Mouse (Mus musculus): Measurements from ENCODE around the gene Cmtm4. TPM values are rescaled to one million over a fixed set of nuclear protein-coding genes. Genes with fewer than 3 reads are reported as not detected.

Cmtm4 gene
- polyA plus RNA-seq, 1 experiment from 2014 or later: 2.2 TPM

DNA sequence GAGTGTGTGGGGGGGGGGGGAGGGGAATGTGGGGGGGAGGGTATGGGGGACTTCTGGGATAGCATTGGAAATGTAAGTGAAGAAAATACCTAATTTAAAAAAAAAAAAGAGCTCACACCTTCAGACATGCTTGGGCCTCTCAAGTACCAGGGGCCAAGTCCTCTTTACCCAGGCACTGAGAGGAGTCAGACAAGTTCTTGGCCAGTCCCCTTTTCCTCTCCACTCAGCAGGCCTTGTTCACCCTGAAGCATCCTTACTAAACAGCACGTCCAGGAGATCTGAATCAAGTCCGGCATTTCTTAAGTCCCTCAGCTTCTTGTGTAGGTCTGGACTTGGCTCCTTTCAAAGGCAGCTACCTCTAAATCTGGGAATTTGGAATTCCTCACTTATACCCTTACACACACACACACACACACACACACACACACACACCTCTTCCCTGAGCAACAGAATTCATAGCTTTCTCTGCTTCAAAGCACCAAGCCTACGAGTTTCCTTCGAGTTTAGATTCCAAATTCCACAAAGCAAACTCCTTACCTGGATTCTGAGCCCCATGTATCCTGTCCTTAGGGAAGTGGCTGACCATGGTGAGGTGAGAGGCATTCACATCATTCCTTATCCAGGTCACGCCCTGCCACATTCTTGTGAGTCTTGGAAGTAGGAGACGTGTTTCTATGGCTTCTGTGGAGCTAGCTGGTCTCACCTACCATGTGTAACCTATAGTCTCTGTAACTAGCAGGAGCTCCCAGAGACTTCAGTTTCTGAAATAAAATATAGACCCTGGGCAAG, 10.9 kb upstream of the Cmtm4 start:
- 81% methylated on average over 6 of the region's 6 CpGs for whole genome bisulfite sequencing
- no peak for DNase-seq (ENCODE audit: low spot score)
- Histone ChIP-seq H3K4me3 (no peak overlapping the region), H3K9me3 (no peaks in the 10 kb centered on the region), H3K27me3 (replicated peaks; ENCODE audit: low read depth, poor library complexity, severe bottlenecking) (no peaks in the 10 kb centered on the region), H3K36me3 (replicated peaks) (no peaks in the 10 kb centered on the region), H3K4me1 (no peaks in the 10 kb centered on the region), H3K27ac (replicated peaks) (no peak overlapping the region)

DNA sequence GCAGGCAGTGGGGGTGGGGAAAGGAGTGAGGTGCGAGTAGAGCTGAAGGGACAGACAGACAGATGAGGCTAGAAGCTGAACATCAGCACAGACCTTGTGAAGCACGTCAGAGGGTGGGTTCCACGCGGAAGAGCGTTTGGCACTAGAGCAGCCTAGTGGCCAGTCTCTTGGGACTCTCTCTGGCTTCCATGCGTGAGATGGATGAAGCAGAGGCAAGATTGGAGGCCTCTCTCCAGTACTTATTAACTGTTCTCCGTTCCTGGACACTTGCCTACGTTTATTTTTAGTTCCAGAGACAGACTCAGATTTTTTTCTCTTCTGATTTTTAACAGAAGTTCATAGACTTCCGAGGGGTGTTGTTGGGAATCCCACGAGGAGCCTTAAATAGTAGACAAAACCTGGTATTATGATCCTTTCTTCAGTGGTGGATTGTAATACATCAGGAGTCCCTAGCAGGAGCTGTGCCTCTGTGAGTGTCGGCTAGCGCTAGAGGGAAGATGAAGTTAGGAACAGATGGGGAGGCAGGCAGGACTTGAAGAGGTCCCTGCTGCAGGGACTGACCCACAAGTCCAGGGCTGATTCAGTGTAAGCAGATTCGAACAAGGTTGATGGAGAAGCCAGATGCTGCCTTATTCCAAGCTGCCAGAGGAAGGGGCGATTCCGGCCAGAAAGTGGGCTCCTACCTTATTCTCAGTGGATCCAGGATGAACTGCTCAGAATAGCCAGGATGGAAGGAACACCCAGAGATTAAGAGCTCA, 10.0 kb upstream of the Cmtm4 start:
- Histone ChIP-seq H3K36me3 (replicated peaks) (no peaks in the 10 kb centered on the region), H3K4me3 (no peak overlapping the region), H3K27ac (replicated peaks) (no peak overlapping the region), H3K9me3 (no peaks in the 10 kb centered on the region), H3K4me1 (no peaks in the 10 kb centered on the region), H3K27me3 (replicated peaks; ENCODE audit: low read depth, poor library complexity, severe bottlenecking) (no peaks in the 10 kb centered on the region)
- DNase-seq (ENCODE audit: low spot score): no peak
- WGBS: 79% methylated on average over 15 of the region's 15 CpGs

DNA sequence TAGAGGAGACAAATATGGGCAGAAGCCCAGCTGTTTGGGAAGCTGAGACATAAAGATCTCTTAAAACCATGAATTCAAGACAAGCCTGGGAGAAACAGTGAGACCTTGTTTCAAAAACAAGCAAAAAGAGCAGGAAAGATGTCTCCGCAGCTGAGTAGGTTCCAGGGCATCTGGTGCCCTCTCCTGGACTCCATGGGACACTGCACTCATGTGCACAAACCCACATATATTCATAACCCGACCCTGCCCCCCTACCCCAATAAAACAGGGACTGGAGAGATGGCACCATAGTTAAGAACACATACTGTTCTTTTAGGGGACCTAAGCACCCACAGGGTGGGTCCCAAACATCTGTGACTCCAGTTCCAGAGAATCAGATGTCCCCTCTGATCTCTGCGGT, 8.0 kb upstream of the Cmtm4 start:
- Histone ChIP-seq H3K4me3 (no peak overlapping the region), H3K36me3 (replicated peaks) (no peaks in the 10 kb centered on the region), H3K27me3 (replicated peaks; ENCODE audit: low read depth, poor library complexity, severe bottlenecking) (no peaks in the 10 kb centered on the region), H3K9me3 (no peaks in the 10 kb centered on the region), H3K27ac (replicated peaks) (no peak overlapping the region), H3K4me1 (no peaks in the 10 kb centered on the region)
- 73% methylated on average over 3 of the region's 3 CpGs for WGBS
- no peak for DNase-seq (ENCODE audit: low spot score)

DNA sequence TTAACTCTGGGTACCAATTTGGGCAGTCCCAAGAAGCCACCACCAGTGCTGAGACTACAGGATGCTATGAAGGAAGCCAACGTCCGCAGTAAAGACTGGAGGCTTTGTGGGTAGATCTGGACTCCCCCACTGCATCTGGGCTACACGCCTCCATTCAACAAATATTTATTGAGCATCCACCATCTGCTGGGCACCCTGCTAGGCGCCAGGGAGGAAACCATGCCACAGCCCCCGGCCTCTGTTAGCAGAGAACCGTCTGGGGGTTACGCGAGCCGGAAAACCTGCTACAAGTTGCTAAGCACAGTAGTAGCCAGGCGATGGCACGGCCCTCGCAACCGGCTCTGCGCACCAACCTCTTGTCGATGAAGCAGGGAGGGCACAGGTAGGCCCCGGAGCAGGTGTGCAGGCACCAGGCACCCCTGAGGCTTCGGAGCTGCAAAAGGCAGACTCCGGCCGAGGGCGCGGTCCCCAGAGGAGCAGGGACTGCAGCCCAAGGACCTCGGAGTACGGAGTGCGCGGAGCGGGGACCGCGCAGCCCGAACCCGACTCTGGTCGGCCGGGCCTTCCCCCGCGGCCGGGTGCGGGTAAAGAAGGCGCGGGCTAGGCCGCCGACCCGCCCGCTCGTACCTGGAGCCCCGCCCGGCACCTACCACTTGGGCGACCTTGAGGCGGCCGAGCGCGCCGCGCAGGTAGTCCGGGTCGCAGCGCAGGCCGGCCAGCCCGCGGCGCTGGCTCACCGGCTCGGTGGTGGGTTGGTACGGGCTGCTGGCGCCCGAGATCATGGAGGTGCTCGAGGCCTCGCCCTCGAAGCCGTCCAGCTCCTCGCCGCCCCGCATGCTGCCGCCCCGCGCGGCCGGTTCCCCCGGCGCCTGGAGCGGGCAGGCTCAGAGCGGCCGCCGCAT, 555 bp downstream of the Cmtm4 start:
- peak; percentile 61 for DNase-seq (ENCODE audit: low spot score)
- H3K9me3 ChIP-seq: no peaks in the 10 kb centered on the region
- peaks cover 26% of the 10 kb centered on the region for H3K4me1 ChIP-seq
- H3K27me3 ChIP-seq (replicated peaks; ENCODE audit: low read depth, poor library complexity, severe bottlenecking): no peaks in the 10 kb centered on the region
- peak overlapping the region; percentile 88 for H3K27ac ChIP-seq (replicated peaks)
- H3K36me3 ChIP-seq (replicated peaks): peaks cover 7% of the 10 kb centered on the region; the same call in 1 of the 2 replicates
- under 1% methylated on average over 82 of the region's 82 CpGs for WGBS
- H3K4me3 ChIP-seq: peak overlapping the region; percentile 85

DNA sequence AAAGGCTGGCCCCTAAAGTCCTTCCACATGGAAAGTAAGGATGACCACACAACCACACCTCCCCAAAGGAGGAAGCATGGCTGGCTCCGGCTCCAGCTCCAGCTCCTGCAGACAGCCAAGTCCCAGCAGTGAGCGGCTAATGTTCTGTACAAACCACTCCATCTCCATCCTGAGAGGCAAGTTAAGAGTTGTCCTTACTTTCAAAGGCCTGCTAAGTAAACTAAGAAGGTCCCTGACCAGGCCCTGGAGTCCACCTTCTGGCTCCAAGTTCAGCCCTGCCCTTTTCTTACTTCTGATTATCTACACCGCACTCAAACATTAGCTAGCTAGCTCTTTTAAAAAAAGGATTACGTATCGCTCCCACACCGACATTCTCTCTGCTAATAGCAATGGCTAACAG, 1.8 kb downstream of the Cmtm4 start:
- WGBS: 92% methylated on average over 6 of the region's 6 CpGs
- H3K4me3 ChIP-seq: peak overlapping the region; percentile 85; the same call in 1 of the 2 replicates
- no peaks in the 10 kb centered on the region for H3K27me3 ChIP-seq (replicated peaks; ENCODE audit: low read depth, poor library complexity, severe bottlenecking)
- H3K9me3 ChIP-seq: no peaks in the 10 kb centered on the region
- H3K4me1 ChIP-seq: peaks cover 26% of the 10 kb centered on the region
- no peak overlapping the region for H3K27ac ChIP-seq (replicated peaks)
- no peak for DNase-seq (ENCODE audit: low spot score)
- H3K36me3 ChIP-seq (replicated peaks): peaks cover 7% of the 10 kb centered on the region; the same call in 1 of the 2 replicates

DNA sequence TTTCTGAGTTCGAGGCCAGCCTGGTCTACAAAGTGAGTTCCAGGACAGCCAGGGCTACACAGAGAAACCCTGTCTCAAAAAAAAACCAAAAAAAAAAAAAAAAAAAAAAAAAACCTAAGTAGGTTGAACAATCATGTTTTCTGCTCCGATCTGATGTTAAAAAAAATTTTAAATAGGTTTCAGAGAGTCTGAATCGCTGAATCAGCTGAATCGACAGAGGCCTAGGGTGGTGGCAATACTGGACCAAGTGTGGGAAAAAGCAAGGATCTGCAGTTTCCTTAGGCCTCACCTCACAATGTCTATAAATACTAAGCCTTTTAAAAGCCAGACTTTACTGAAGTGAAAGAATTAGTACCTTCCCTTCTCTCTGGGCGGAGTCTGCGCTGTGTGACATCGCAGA, 2.5 kb downstream of the Cmtm4 start:
- Histone ChIP-seq H3K27ac (replicated peaks) (no peak overlapping the region), H3K4me1 (peaks cover 26% of the 10 kb centered on the region), H3K4me3 (no peak overlapping the region), H3K9me3 (no peaks in the 10 kb centered on the region), H3K36me3 (replicated peaks) (peaks cover 7% of the 10 kb centered on the region; the same call in 1 of the 2 replicates), H3K27me3 (replicated peaks; ENCODE audit: low read depth, poor library complexity, severe bottlenecking) (no peaks in the 10 kb centered on the region)
- WGBS: 95% methylated on average over 7 of the region's 7 CpGs
- no peak for DNase-seq (ENCODE audit: low spot score)

DNA sequence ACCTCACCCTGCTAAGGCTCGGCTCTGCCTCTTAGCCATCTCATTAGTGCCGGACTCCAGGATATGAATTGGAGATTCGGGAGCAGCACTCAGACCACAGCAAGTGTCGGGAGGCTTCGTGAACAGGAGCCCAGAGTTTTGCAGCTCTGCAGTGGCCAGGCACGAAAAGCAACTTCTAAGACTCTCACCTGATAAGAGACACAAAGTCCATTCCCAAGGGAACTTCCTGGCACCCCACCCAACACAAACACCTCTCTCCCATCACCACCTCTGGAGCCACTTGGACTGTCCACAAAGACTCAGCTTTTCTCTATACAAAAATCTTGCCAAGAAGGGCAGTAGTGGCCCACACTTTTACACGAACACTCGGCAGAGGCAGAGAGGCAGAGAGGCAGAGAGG, 5.4 kb downstream of the Cmtm4 start:
- Histone ChIP-seq H3K27ac (replicated peaks) (no peak overlapping the region), H3K36me3 (replicated peaks) (peaks cover 7% of the 10 kb centered on the region; the same call in 1 of the 2 replicates), H3K27me3 (replicated peaks; ENCODE audit: low read depth, poor library complexity, severe bottlenecking) (no peaks in the 10 kb centered on the region), H3K4me1 (peaks cover 48% of the 10 kb centered on the region), H3K9me3 (no peaks in the 10 kb centered on the region), H3K4me3 (no peak overlapping the region)
- no peak for DNase-seq (ENCODE audit: low spot score)
- WGBS: 89% methylated on average over 8 of the region's 8 CpGs

DNA sequence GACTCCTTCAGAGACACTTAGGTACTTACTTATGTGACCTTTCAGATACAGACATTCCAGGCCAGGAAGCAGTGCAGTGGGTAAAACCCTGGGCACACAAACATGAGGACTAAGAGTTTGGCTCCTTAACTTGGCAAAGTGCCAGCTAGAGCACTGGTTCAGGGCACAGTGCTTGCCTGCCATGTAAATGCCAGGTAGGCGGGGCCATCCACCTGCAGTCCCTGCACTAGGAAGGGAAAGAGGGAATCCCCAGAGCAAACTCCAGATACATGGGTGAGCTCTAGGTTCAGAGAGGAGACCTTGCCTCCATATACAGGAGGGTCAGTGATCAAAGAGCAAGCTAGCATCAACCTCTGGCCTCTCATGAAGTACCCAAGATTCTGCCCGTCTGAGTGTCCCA, 7.6 kb downstream of the Cmtm4 start:
- Histone ChIP-seq H3K4me3 (no peak overlapping the region), H3K4me1 (peaks cover 38% of the 10 kb centered on the region), H3K27ac (replicated peaks) (no peak overlapping the region), H3K27me3 (replicated peaks; ENCODE audit: low read depth, poor library complexity, severe bottlenecking) (no peaks in the 10 kb centered on the region), H3K36me3 (replicated peaks) (peaks cover 7% of the 10 kb centered on the region; the same call in 1 of the 2 replicates), H3K9me3 (no peaks in the 10 kb centered on the region)
- no peak for DNase-seq (ENCODE audit: low spot score)
- WGBS: 86% methylated on average over 2 of the region's 2 CpGs

DNA sequence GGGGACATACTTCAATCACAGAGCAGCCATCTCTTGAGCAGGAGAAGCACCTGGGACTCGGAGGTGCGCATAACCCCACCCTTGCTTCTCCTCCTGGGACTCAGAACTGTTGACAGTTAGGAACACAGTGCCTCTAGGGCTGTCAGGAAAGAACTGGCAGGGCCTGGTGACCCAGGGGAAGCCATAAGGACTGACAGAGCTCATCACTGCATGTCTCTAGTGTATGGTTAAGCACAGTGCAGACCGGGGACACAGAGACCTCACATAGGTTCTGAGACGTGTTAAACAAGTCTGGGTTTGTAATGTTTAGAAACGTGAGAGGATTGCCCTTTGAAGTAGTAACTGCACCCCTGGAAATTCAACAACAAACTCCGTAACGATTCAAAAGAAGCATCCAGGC, 8.1 kb downstream of the Cmtm4 start:
- Histone ChIP-seq H3K4me3 (no peak overlapping the region), H3K27ac (replicated peaks) (no peak overlapping the region), H3K36me3 (replicated peaks) (peaks cover 7% of the 10 kb centered on the region; the same call in 1 of the 2 replicates), H3K9me3 (no peaks in the 10 kb centered on the region), H3K27me3 (replicated peaks; ENCODE audit: low read depth, poor library complexity, severe bottlenecking) (no peaks in the 10 kb centered on the region), H3K4me1 (peaks cover 43% of the 10 kb centered on the region)
- WGBS: 59% methylated on average over 7 of the region's 7 CpGs
- DNase-seq (ENCODE audit: low spot score): no peak

DNA sequence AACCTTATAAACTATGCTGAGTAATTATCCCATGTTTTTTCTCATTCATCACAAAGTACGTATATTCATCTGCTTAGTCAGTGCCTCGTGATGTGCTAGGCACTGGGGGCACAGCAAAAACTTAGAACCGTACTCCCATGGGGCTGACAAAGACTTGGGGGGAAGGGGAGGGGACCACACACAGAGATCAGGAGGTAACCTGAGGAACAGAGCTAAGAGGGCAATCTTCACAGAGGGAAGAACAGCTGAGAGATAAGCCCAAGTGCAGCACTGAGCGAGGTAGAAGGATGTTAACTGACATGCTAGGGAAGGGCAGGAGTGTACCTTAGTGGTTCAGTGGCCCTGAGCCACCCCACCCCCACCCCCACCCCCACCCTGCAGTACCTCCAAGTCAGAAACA, 8.9 kb downstream of the Cmtm4 start:
- Histone ChIP-seq H3K4me1 (peaks cover 51% of the 10 kb centered on the region), H3K9me3 (no peaks in the 10 kb centered on the region), H3K36me3 (replicated peaks) (0 out of 2 replicates have a peak, but pooled peaks cover 2% of the 10 kb centered on the region), H3K27me3 (replicated peaks; ENCODE audit: low read depth, poor library complexity, severe bottlenecking) (no peaks in the 10 kb centered on the region), H3K4me3 (0 out of 2 replicates have a peak overlapping the region, but pooled peaks have one; percentile 5), H3K27ac (replicated peaks) (no peak overlapping the region)
- 19% methylated on average over 4 of the region's 4 CpGs for WGBS
- peak; percentile 46 for DNase-seq (ENCODE audit: low spot score)

DNA sequence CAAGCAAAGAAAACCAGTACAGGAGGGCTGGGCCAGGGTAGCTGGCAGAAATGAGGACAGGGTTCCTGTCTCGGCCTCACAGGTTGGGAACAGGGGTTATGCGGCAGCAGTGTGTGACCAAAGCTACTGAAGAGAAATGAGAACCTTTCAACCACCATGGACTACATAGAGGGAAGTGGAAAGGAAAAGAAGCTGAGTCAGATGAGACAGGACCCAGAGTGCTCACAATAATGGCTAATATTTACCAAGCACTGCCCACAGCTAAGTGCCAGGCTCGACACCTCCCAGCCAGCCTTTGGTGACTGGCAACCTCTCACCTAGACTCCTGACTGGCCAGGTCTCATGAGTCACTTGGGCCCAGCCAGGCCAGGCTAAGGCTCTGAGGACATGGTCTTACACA, 11.6 kb downstream of the Cmtm4 start:
- no peaks in the 10 kb centered on the region for H3K27me3 ChIP-seq (replicated peaks; ENCODE audit: low read depth, poor library complexity, severe bottlenecking)
- no peaks in the 10 kb centered on the region for H3K36me3 ChIP-seq (replicated peaks)
- WGBS: 87% methylated on average over 3 of the region's 3 CpGs
- H3K27ac ChIP-seq (replicated peaks): no peak overlapping the region
- peaks cover 77% of the 10 kb centered on the region for H3K4me1 ChIP-seq
- H3K4me3 ChIP-seq: no peak overlapping the region
- no peaks in the 10 kb centered on the region for H3K9me3 ChIP-seq
- DNase-seq (ENCODE audit: low spot score): no peak

DNA sequence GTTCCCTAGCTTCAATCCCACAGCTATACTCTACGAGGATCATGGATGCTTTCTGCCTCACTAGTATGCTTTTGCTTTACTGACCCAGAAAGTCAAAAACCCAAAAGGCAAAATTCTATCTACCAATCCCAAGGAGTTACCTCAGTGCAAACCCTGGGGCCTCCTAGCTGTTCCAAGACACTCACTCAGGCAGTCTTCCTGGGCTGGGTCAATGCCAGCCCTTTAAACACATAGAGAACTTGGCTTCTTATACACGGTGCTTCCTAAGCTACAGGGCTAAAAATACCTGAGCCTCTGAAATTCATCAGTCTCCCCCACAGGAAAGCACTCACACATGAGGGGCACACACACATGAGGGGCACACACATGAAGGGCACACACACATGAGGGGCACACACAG, 12.3 kb downstream of the Cmtm4 start:
- no peak for DNase-seq (ENCODE audit: low spot score)
- 88% methylated on average over 2 of the region's 2 CpGs for WGBS
- Histone ChIP-seq H3K27me3 (replicated peaks; ENCODE audit: low read depth, poor library complexity, severe bottlenecking) (no peaks in the 10 kb centered on the region), H3K4me3 (no peak overlapping the region), H3K4me1 (peaks cover 80% of the 10 kb centered on the region), H3K27ac (replicated peaks) (no peak overlapping the region), H3K9me3 (no peaks in the 10 kb centered on the region), H3K36me3 (replicated peaks) (no peaks in the 10 kb centered on the region)

Measured in embryonic facial prominence, embryonic 10.5 days (tissue).